Mouse (Mus musculus): ENCODE data around the gene Rundc3a.

The Rundc3a gene

DNA sequence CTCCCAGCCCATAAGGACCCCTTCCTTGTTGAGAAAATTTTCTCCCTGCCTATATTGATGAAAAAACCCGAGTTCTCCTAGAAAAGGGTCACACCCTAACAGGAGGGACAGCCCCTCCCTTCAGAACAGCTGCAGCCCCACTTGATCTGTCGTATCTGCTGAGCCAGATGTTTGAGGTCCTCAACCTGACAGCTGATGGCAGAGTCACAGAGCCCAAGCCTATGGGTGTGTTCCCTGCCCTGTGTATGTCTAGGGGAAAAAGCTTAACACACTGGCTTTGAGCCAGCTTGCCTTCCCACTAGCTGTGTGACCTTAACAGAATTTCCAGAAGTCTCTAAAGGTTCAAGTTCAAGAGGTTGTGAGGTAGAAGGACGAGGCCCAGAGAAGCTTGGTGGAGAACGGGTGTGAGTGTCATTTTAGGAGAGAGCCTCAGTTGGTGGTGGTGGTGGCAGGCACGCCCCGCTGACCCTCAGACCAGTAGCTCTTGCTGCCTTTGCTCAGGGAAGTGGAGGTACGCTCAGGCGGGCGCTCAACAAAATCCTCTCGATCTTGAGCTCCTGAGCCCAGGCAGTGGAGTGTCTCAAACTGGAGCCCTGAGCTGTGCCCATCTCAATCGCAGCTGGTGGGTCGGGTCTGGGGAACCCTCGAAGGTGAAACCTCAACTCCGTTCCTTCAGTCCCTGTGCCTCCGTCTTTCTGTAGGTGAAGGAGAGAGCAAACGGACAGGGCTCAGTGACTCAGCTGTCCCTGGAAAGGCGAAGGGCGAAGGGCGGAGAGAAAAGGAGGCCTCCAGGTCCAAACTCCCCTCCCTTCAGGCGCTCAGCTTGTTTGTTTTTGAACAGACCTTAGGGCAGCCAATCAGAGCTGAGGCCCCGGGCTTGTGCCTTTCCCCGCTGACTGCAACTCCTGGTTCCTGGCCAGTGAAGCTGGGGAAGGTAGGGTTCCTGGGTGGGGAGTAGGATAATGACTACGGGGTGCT lies 17.7 kb upstream of the Rundc3a start:
- no peak for TF ChIP-seq GATA4 (IDR thresholded peaks at IDR 0.05; ENCODE audit: insufficient replicate concordance, low read length)

DNA sequence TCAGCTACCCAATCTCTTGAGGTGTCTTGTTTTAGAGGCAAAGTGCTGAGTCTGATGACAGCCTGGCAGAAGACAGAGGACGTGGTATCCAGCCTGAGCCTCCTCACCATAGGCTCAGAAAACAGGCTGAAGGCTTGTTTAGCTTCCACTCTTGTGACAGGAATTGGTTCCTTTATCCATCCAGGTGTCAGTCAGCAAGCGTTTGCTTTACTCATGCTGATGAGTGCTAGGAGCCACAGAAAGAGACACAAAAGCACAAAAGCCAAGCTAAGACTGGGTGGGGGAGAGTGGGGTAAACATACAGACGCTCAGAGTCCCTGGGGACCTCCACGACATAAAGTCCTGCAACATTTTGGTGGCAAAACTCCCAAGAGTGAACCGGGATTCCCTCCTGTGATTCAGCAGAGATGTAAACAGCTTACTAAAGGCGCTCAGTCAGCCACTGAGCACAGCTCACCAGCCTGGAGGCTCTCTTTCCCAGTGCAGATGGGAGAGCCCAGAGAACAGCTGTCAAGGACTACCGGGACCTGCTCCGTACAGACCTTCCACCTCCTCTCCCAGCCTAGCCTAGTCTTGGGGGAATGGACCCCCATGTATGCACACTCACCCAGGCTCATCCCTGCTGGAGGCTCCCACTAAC lies 16.9 kb upstream of the Rundc3a start:
- no peak for TF ChIP-seq GATA4 (IDR thresholded peaks at IDR 0.05; ENCODE audit: insufficient replicate concordance, low read length)

DNA sequence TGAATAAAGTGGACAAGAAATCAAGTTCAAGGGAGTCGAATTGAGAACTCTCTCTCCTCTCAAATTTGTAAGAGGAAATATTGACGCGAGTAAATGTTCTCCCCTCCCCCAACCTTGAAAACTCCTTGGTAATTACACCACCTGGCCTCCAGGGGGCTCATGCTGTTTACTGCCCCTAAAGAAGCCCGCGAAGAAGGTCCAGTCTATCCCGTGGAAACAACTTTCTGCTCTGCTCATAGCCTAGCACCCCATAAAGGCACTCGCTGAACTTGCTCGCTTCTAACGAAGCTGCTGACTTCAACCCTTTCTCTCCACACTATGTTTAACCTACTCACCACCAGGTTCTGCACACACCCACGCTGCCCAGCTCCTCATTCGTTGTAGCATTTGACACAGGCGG lies 16.0 kb upstream of the Rundc3a start:
- TF ChIP-seq GATA4 (IDR thresholded peaks at IDR 0.05; ENCODE audit: insufficient replicate concordance, low read length) = no peak

DNA sequence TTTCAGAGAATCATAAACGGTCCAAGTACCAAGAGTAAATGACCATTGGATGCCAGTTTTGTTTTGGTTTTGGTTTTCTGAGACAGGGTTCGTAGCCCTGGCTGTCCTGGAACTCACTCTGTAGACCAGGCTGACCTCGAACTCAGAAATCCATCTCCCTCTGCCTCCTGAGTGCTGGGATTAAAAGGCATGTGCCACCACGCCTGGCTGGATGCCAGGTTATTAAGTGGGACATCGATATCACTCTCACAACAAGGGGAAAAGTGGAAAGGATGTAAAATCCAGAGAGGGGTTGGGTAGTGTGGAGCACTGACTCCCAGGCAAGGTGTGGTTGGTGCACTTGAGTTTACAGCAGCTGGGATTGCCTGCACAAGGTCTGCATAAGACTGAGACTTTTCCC lies 13.1 kb upstream of the Rundc3a start:
- TF ChIP-seq GATA4 (IDR thresholded peaks at IDR 0.05; ENCODE audit: insufficient replicate concordance, low read length) = no peak

DNA sequence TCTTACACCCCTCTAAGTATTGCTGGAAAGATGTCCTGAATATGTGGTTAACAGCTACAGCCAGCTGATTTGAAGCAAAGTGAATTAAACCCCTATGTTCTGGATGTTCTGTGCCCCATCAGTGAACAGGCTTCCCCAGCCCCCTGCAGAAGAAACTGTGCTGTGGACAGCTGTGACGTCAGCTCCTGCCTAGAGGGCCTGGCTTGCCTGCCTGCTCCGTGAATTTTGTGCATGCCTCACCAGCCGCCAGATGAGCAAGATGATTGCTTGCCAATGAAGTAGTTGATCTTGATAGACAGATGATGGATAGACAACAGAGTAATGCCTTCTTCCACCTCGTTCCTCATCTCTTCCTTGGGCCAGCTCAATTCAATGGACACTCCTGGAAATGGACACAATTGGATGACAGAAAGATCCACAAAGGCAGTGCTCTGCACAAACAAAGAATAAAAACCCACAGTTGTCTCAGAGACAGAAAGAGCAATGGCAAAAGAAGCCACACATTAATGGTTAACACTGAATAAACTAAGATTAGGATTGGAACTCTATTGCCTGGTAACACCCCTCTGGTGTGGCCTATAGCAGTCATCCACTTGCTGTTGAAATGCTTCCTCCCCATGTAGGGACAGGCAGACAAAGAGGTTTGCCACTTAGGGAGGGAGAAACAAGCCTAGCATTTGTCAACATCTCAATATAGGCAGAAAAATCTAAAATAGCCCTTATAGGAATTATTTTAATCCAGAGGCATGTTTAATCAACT lies 11.7 kb upstream of the Rundc3a start:
- TF ChIP-seq GATA4 (IDR thresholded peaks at IDR 0.05; ENCODE audit: insufficient replicate concordance, low read length) = no peak; the same call in 1 of the 2 replicates

DNA sequence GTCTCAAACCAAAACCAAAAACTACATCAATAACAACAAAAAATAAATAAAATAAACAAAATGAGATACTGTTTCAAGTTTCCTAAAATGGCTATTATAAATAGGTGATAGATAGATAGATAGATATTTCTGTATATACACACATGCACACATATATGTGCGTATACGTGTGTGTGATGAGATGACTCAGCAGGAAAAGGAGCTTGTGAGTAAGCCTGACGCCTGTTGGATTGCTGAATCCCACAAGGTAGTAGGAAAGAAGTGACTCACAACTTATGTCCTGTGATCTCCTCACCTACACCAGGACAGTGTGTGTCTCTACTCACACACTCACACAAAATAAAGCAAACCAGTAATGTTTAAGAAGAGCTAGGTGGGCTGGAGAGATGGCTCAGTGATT lies 10.4 kb upstream of the Rundc3a start:
- no peak for TF ChIP-seq GATA4 (IDR thresholded peaks at IDR 0.05; ENCODE audit: insufficient replicate concordance, low read length)

DNA sequence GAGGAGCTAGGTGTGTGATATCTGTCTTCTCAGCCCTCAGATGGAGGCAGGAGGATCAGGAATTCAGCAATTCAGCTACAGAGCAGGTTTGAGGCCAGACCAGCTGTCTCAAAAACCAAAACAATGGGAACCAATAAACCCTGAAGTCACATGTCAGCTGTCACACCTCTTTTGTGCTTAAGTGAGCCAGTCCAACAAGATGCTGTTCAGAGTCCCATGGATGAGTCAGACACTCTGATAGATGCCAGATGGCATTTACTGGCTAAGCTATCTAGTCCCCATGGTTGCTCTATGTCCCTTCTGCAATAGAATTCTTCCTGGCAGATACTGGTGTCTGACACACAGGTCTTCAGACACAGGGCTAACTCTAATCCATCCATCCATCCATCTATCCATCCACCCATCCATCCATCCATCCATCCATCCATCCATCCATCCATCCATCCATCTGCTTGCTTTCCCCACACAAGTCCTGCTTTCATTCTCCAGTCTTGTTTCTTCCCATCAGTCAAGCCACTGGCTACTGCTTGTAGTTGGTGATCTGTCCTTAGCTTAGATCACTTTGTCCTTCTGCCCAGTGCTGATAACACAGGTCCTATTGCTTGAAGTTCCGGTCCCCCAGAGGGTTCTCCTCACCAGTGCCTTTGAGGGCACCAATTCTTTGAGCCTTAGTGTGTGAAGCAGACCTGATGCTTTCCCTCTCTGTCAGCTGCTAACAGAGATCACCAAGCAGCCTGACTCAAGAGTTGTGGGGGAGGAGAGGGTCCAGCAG lies 9.7 kb upstream of the Rundc3a start:
- TF ChIP-seq GATA4 (IDR thresholded peaks at IDR 0.05; ENCODE audit: insufficient replicate concordance, low read length) = no peak

DNA sequence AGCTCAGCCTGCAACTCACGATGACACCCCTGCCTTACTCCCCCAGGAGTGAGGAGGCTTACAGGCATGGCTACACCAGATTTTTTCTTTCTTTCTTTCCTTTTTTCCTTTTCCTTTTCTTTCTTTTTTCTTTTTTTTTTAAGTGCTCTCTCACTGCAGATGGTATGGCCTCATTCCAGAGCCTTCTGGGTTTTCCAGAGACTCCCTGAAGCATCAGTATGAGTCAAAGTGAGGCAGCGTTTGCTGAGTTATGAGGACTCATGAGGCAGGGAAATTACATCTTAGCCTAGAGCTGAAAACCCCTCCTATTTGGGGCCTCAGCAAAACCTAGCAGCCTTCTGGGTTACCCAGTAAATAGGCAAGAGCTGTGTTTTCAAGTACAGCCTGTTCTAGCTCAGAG lies 8.8 kb upstream of the Rundc3a start:
- no peak for TF ChIP-seq GATA4 (IDR thresholded peaks at IDR 0.05; ENCODE audit: insufficient replicate concordance, low read length)

DNA sequence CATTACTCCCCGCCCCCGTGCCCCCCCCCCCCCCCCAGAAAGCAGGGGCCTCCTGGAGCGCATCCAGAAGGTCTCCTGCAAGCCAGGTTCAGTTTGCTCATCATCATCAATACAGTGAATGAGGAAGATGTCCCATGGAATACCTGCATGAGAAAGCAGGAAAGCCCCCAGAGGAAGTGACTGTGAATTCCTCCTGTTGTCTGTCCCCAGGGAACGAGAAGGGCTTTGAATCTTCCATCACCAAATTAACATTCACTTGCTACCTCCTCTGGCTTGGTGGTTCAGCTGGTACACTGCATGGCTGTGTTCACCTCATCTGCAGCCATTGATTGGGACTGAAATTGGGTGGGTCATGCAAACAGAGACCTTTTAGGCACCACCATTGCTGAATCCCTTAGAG lies 8.1 kb upstream of the Rundc3a start:
- TF ChIP-seq GATA4 (IDR thresholded peaks at IDR 0.05; ENCODE audit: insufficient replicate concordance, low read length) = no peak

DNA sequence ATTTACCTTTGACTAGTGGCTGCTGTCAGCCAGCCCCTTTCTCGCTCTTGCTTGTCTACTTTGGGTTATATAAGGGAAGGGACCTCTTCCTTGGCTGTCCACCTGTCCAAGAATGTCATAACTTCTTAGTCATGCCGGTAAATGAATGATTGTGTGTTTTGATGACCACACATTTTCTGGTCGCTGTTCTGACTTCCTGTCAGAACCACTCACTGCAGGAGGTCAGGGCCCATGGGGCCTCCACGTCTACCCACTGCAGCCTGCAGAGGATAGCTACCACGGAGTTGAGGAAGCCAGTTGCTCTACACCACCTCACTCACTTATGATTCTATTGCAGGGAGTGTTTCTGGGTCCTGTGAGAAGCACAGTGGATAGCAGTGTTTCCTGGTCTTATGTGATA lies 7.1 kb upstream of the Rundc3a start:
- no peak for TF ChIP-seq GATA4 (IDR thresholded peaks at IDR 0.05; ENCODE audit: insufficient replicate concordance, low read length)

DNA sequence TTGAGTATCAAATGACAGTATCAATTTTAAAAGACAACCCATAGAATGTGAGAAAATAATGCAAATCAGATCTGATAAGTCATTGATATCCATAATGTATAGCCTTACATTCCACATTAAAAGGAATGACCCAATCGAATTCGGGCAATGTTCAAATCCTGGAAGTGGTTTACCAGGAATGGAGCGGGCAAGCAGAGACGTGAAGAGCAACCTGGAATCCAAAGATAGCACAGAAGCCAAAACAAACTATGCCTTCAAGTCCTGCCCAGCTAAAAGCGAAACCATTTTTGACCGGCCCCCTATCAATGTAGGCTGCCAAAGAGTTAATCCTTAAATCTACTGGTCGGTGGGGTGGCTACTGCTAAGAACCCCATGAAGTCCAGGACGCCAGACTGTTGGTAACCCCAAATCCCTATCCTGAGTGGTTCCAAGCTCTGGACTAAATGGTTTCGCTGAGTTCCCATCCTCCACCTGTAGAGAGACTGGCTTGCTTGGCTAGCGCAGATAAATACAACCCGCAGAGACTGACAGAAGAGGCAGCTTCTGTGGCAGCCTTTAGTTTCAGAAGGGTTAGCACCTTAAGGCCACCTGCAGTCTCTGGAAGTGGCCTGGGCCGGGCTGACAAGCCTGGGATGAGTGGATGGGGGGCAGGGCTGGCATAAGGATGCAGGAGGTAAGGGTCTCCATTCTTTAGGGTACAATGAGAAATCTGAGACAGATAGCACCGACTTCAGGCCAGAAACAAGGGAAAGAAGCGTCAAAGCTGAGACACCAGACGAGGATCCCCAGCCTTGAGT lies 564 bp upstream of the Rundc3a start:
- TF ChIP-seq GATA4 (IDR thresholded peaks at IDR 0.05; ENCODE audit: insufficient replicate concordance, low read length) = no peak

DNA sequence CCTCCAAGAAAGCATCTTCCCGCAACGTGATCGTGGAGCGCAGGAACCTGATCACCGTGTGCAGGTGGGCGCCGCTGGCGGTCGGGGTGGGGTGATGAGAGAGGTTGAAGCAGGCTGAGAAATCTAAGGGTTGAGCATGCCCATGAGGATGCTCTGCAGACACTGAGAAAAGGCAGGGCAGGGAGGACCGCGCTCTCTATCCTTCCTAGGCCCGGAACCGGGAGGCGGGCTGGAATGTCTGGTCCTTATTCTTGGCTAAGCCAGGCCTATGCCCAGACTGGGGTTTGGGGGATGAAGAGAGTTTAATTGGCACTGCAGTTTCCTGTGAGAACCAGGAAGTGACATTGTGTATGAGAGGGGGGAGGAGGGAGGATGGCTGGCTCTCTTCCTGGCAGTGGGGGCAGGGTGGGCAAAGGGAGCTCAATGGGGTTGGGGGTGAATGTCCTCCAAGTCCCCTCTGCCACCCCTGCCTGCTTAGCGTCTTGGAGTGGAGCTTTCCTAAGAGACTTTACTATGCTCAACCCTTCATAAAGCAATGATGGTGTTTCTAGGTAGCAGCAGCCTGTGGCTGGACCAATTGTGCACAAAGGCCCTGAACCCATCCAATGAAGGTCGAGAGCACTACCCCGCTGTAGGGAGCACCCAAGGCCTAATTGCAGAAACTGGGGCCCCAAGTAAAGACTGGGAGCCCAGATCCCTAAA lies 667 bp downstream of the Rundc3a start:
- no peak for TF ChIP-seq GATA4 (IDR thresholded peaks at IDR 0.05; ENCODE audit: insufficient replicate concordance, low read length)

DNA sequence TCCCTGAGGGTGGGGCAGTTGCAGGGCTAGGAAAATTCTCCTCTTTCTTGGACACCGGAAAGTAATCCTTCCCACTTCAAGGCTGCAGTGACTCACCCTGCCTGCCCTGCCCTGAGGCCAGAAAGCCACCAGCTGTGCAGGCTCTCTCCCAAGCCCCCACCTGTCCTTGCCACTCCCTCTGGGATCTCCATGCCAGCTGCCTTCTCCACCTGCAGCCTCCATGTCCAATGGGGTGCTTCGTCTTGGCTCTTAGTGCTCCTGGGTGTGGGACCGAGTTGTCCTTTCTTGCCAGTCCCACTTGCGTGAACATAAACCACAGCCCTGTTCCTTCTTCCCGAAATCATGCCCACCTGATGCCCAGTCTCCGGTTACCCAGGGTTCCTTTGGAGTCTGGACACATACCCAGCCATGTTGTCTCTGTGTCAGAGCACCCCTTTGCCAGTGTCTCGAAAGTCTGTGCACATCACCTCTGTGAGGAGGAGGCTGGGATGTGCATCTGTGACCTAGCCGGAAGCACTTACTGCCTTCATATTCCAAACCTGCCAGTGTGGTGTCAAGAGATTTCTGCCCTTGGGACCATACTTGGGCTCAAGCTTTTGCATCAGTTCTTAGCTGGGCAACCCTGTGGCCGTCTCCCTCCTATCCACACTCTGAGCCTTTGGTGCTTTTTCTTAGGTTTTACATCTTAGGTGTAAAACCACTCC lies 1.4 kb downstream of the Rundc3a start:
- no peak for TF ChIP-seq GATA4 (IDR thresholded peaks at IDR 0.05; ENCODE audit: insufficient replicate concordance, low read length)
